Mouse (Mus musculus) adrenal gland, postnatal 4 days (tissue): ENCODE data around the gene Rftn1. TPM values are rescaled to one million over a fixed set of nuclear protein-coding genes. Genes with fewer than 3 reads are reported as not detected.
A peak's percentile ranks its signal among the peaks of the same experiment; 100 is the strongest.

Experiments used
- DNase-seq, 2 experiments: peaks; one replicate each; pipeline ENCODE4 v3.0.0; 2021 to 2022; ENCODE audit warnings: low spot score in 2 of 2, mixed read lengths in 2 of 2
- total RNA-seq, 2 experiments: library from RNA; stranded (reverse); gene quantifications; 2 replicates each; pipeline ENCODE4 v1.2.3; 2021

Gene Rftn1
- total RNA-seq, 2 experiments from 2014 or later: 16.0 to 16.9 TPM

DNA sequence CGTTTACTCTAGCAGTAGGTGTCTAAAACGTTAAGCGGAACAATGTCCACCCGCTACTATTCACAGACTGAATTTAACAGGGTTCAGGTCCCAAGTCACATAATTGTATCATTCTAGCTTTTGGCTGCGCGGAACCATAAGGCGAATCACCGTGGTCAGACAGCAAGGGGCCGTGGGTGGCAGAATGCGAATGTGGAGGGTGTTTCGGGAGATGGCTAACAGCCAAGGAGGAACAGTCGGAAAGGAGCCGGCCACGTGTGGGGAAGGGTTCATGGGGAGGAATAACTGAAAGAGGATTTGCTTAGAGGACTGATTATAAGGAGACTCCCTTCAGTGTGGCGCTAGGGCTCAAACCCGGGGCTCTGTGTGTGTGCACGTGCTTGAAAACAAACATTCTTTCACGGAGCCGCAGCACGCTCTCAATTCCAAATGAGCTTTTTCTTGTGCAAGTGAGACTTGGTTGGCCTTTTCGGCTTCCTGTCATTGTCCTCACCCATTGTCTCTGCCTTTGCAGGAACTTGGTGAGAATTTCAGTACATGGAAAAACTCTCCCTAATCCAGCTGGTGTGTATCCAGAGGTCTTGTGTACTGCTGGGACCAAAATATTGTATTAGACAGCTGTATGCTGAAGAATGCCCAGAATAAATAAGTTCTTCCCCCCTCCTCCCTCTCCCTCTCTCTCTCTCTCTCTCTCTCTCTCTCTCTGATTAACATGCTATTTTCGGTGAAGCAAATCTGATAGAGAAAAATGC, 238.4 kb downstream of the Rftn1 start:
- no peak for DNase-seq

DNA sequence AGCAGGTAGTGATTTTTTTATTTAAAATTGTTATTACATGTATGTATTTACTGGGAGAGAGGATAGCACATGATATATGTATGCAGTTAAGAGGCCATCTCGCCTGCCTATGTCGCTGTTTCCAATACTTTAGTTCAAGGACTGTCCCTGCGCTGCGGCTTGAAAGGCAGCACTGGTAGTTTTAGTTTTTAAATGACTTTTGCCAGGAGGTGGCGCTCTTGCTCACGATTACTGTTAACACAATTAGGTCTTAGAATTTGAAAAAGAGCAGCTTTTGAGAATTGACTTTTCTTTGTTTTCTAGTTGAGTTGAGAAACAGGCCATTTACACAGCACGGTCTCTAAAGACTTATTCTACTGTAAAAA, 239.0 kb downstream of the Rftn1 start:
- DNase-seq: peak; percentile 16 to 41

DNA sequence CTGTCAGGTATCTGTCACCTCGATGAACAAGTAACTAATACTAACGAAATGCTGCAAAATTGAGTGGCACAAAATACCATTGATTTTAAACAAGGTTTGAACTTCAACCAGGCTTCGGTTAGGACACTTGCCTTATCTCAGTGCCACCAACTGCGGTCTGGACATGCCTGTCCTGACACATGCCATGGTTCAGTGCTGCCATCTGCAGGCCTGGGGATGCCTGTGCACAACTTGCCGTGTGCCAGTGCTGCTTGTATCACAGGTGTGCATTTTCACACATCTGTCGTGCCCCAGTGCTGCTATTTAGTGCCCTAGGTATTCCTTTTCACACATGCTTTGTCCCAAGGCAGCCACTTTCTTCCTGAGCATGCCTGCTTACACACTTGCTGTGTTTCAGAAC, 247.8 kb downstream of the Rftn1 start:
- no peak for DNase-seq

Other genes starting within 250 kb of the Rftn1 start
- gene Dazl, start 103.0 kb upstream of the Rftn1 start, total RNA-seq: under 1 TPM; 0.25 to 0.28 TPM